ENCODE assay signal across 25 mouse cellular contexts in genomic region chr14:23874545-23874944, GRCm38 (mm10).
DNase-seq lines count a peak whose midpoint lies in the region; ATAC-seq and TF ChIP-seq lines count a peak whose summit lies in the region.
"Had no signal": no experiment of that assay in that cellular context is flagged by ENCODE, and none has a peak within 500 bp of the region (broad histone marks: within the 10 kb centered on the region; RNA-seq: fewer than 3 reads in every experiment).

No protein-coding gene starts in this region.

- H3K4me1 ChIP-seq in kidney, postnatal 0 days (replicated peaks; ENCODE audit: insufficient read depth, low read length) = no peaks in the 10 kb centered on the region
- H3K4me1 ChIP-seq in lung, embryonic 14.5 days (ENCODE audit: insufficient read depth) = no peaks in the 10 kb centered on the region
- H3K4me1 ChIP-seq in cortical plate, adult 2 months (ENCODE audit: control insufficient read depth, insufficient read depth, low read length) = peaks cover 18% of the 10 kb centered on the region
- H3K4me1 ChIP-seq in midbrain, embryonic 15.5 days = no peaks in the 10 kb centered on the region; the same call in 1 of the 2 replicates
- H3K4me1 ChIP-seq: embryonic facial prominence, embryonic 15.5 days had no signal

- H3K4me3 ChIP-seq in kidney, postnatal 0 days (replicated peaks; ENCODE audit: low read depth, low read length) = no peak overlapping the region
- no peak overlapping the region for H3K4me3 ChIP-seq in lung, embryonic 14.5 days (ENCODE audit: low read depth, low read length)
- H3K4me3 ChIP-seq in cortical plate, adult 2 months (ENCODE audit: insufficient read depth, low read length) = no peak overlapping the region
- no peak overlapping the region for H3K4me3 ChIP-seq in midbrain, embryonic 15.5 days
- H3K4me3 ChIP-seq: embryonic facial prominence, embryonic 15.5 days; erythroblast, embryonic 14.5 days; forebrain, embryonic 10.5 days; forebrain, embryonic 15.5 days; heart, adult 2 months; heart, embryonic 15.5 days; hindbrain, embryonic 13.5 days had no signal

- TF ChIP-seq POLR2A in cortical plate, adult 2 months (IDR thresholded peaks at IDR 0.05; ENCODE audit: extremely low read depth, insufficient read depth, low read length) = no peak

- intact Hi-C loops in gastrocnemius, postnatal 36 days (cut with DNase I) = no loop called here

- H3K9ac ChIP-seq in kidney, postnatal 0 days (ENCODE audit: low read depth, low read length) = no peak overlapping the region
- no peak overlapping the region for H3K9ac ChIP-seq in lung, embryonic 14.5 days
- no peak overlapping the region for H3K9ac ChIP-seq in midbrain, embryonic 15.5 days
- H3K9ac ChIP-seq: embryonic facial prominence, embryonic 15.5 days; forebrain, embryonic 15.5 days; heart, embryonic 15.5 days; hindbrain, embryonic 13.5 days had no signal

- no peak for ATAC-seq in kidney, postnatal 0 days (replicated peaks; ENCODE audit: low FRiP score, low read depth)
- ATAC-seq in lung, embryonic 14.5 days (ENCODE audit: insufficient read depth) = no peak
- no peak for ATAC-seq in midbrain, embryonic 15.5 days (replicated peaks)
- ATAC-seq: CD4-positive, CD25-positive, alpha-beta regulatory T cell, adult 4 months; forebrain, embryonic 15.5 days had no signal

- no peaks in the 10 kb centered on the region for H3K27me3 ChIP-seq in kidney, postnatal 0 days (ENCODE audit: insufficient read depth, low read length)
- no peaks in the 10 kb centered on the region for H3K27me3 ChIP-seq in lung, embryonic 14.5 days (ENCODE audit: insufficient read depth, low read length)
- H3K27me3 ChIP-seq in midbrain, embryonic 15.5 days (replicated peaks) = no peaks in the 10 kb centered on the region
- H3K27me3 ChIP-seq: embryonic facial prominence, embryonic 15.5 days; forebrain, embryonic 15.5 days; hindbrain, embryonic 13.5 days had no signal

- TF ChIP-seq CTCF in kidney, postnatal 0 days (IDR thresholded peaks at IDR 0.05; ENCODE audit: low read depth) = peak; percentile 14; the same call in 1 of the 2 replicates
- TF ChIP-seq CTCF in lung, embryonic 14.5 days (IDR thresholded peaks at IDR 0.05; ENCODE audit: low read depth) = peak; percentile 30; the same call in 1 of the 2 replicates
- TF ChIP-seq CTCF in cortical plate, adult 2 months (IDR thresholded peaks at IDR 0.05; ENCODE audit: extremely low read depth, insufficient read depth, low read length) = 0 out of 2 replicates have a peak, but pooled peaks have one; percentile 2

- H3K27ac ChIP-seq in kidney, postnatal 0 days = no peak overlapping the region
- H3K27ac ChIP-seq in lung, embryonic 14.5 days (ENCODE audit: low read depth) = no peak overlapping the region
- no peak overlapping the region for H3K27ac ChIP-seq in cortical plate, adult 2 months (ENCODE audit: insufficient read depth, low read length)
- H3K27ac ChIP-seq in midbrain, embryonic 15.5 days = no peak overlapping the region
- H3K27ac ChIP-seq: embryonic facial prominence, embryonic 15.5 days; forebrain, embryonic 10.5 days; forebrain, embryonic 15.5 days; heart, adult 2 months; heart, embryonic 15.5 days; hindbrain, embryonic 13.5 days had no signal

- WGBS in kidney, postnatal 0 days = 83% methylated on average over 2 of the region's 2 CpGs
- 69% methylated on average over 2 of the region's 2 CpGs for WGBS in lung, embryonic 14.5 days
- WGBS in midbrain, embryonic 15.5 days = 90% methylated on average over 2 of the region's 2 CpGs

- H3K36me3 ChIP-seq in kidney, postnatal 0 days (ENCODE audit: insufficient read depth, low read length) = no peaks in the 10 kb centered on the region
- no peaks in the 10 kb centered on the region for H3K36me3 ChIP-seq in lung, embryonic 14.5 days (ENCODE audit: insufficient read depth)
- H3K36me3 ChIP-seq in midbrain, embryonic 15.5 days (replicated peaks) = no peaks in the 10 kb centered on the region
- H3K36me3 ChIP-seq: embryonic facial prominence, embryonic 15.5 days; forebrain, embryonic 10.5 days; forebrain, embryonic 15.5 days; G1E; heart, embryonic 15.5 days; hindbrain, embryonic 13.5 days had no signal

- H3K9me3 ChIP-seq in kidney, postnatal 0 days (replicated peaks; ENCODE audit: low read length) = no peaks in the 10 kb centered on the region
- no peaks in the 10 kb centered on the region for H3K9me3 ChIP-seq in lung, embryonic 14.5 days (ENCODE audit: low read depth, low read length)
- H3K9me3 ChIP-seq in midbrain, embryonic 15.5 days = no peaks in the 10 kb centered on the region
- H3K9me3 ChIP-seq: embryonic facial prominence, embryonic 15.5 days; forebrain, embryonic 10.5 days; forebrain, embryonic 15.5 days; G1E; heart, embryonic 15.5 days; hindbrain, embryonic 13.5 days had no signal

- peak; percentile 55 for DNase-seq in gastrocnemius, adult 18-20 months (ENCODE audit: low spot score)
- DNase-seq in gastrocnemius, postnatal 36 days = no peak
- DNase-seq in kidney, postnatal 0 days (ENCODE audit: low spot score) = no peak
- no peak for DNase-seq in kidney, adult 9 months
- DNase-seq in lung, embryonic 14.5 days = no peak
- no peak for DNase-seq in lung, postnatal 4 days
- DNase-seq: adrenal gland, adult 8-10 months; adrenal gland, postnatal 36 days; B cell, adult 2 months; cerebellum, adult 2 months; cerebellum, postnatal 10 days; embryo, embryonic 11 days; heart, adult 2 months; heart, postnatal 14 days had no signal

- H3K4me2 ChIP-seq in kidney, postnatal 0 days (ENCODE audit: low read length) = no peak overlapping the region
- H3K4me2 ChIP-seq in lung, embryonic 14.5 days = no peak overlapping the region
- no peak overlapping the region for H3K4me2 ChIP-seq in midbrain, embryonic 15.5 days
- H3K4me2 ChIP-seq: embryonic facial prominence, embryonic 15.5 days; forebrain, embryonic 15.5 days; heart, embryonic 11.5 days; heart, embryonic 15.5 days; hindbrain, embryonic 13.5 days had no signal
